Mouse (Mus musculus) urinary bladder, adult 18-20 months (tissue): ENCODE data around the gene Olfr1346.
"Not testable (repeated sequence)": the region's sequence is repeated elsewhere in the genome, so short reads cannot be mapped to it uniquely, and the experiment has no call there.

ENCODE experiments used
- DNase-seq, 2 experiments: peaks; one replicate each; pipeline ENCODE4 v3.0.0; 2022; ENCODE audit warnings: low spot score in 2 of 2, mixed read lengths in 2 of 2

Olfr1346 gene

GRCm38 (mm10) chr7:6466951-6467350 lies at the start of gene Olfr1346:
Gene Olfr1346, plus strand, starts transcription at chr7:6467101.
- no peak for DNase-seq

- DNase-seq, result no peak
Measured at GRCm38 (mm10) chr7:6419894-6420293, 47.0 kb upstream of the Olfr1346 start.

GRCm38 (mm10) chr7:6429381-6429780 lies 37.5 kb upstream of the Olfr1346 start:
- DNase-seq, result no peak

- DNase-seq, result no peak
Measured at GRCm38 (mm10) chr7:6430342-6430741, 36.6 kb upstream of the Olfr1346 start.

- DNase-seq, result no peak
Measured at GRCm38 (mm10) chr7:6438388-6438787, 28.5 kb upstream of the Olfr1346 start, which contains the start of gene Olfr1344. Gene Olfr1344, plus strand, starts transcription at chr7:6438688.

GRCm38 (mm10) chr7:6441173-6441572 lies 25.7 kb upstream of the Olfr1346 start:
- no peak for DNase-seq

GRCm38 (mm10) chr7:6447771-6448170 lies 19.1 kb upstream of the Olfr1346 start:
- DNase-seq, result no peak

- no peak for DNase-seq
Measured at GRCm38 (mm10) chr7:6455868-6456267, 11.0 kb upstream of the Olfr1346 start, which contains the start of gene Olfr1336. Gene Olfr1336, plus strand, starts transcription at chr7:6456168.

GRCm38 (mm10) chr7:6456399-6456798 lies 10.5 kb upstream of the Olfr1346 start:
- no peak for DNase-seq

- DNase-seq, result not testable (repeated sequence)
Measured at GRCm38 (mm10) chr7:6477633-6478032, 10.7 kb downstream of the Olfr1346 start.

GRCm38 (mm10) chr7:6486841-6487240 lies 19.9 kb downstream of the Olfr1346 start, which contains the start of gene Olfr5:
Gene Olfr5, minus strand, starts transcription at chr7:6486941.
- no peak for DNase-seq

GRCm38 (mm10) chr7:6499655-6500054 lies 32.8 kb downstream of the Olfr1346 start, which contains the start of gene Olfr1347:
Gene Olfr1347, minus strand, starts transcription at chr7:6499755.
- no peak for DNase-seq

GRCm38 (mm10) chr7:6508648-6509047 lies 41.7 kb downstream of the Olfr1346 start, which contains the start of gene Olfr1348:
Gene Olfr1348, minus strand, starts transcription at chr7:6508748.
- no peak for DNase-seq

GRCm38 (mm10) chr7:6521666-6522065 lies 54.8 kb downstream of the Olfr1346 start:
- DNase-seq, result no peak

GRCm38 (mm10) chr7:6522850-6523249 lies 55.9 kb downstream of the Olfr1346 start, which contains the start of gene Olfr1349:
Gene Olfr1349, minus strand, starts transcription at chr7:6522950.
- DNase-seq, result no peak

GRCm38 (mm10) chr7:6525001-6525400 lies 58.1 kb downstream of the Olfr1346 start:
- DNase-seq, result no peak

GRCm38 (mm10) chr7:6526141-6526540 lies 59.2 kb downstream of the Olfr1346 start:
- DNase-seq, result peak in 1 of 2 experiments; percentile 3
